Mouse (Mus musculus) natural killer cell, adult 2 months (primary cell): ENCODE measurements around the gene Cacna1c.

Experiments
- DNase-seq, 2 experiments: peaks; one replicate each; pipeline ENCODE4 v3.0.0; 2022; ENCODE audit warnings: low spot score in 2 of 2

Gene Cacna1c

GRCm38 (mm10) chr6:119196382-119197305 is at the start of gene Cacna1c:
Gene Cacna1c (minus strand): TSS chr6:119196418.
- DNase-seq: no peak

GRCm38 (mm10) chr6:119240871-119241705 is 44.9 kb upstream of the Cacna1c start:
- DNase-seq: no peak

- DNase-seq: no peak
These were observed 44.0 kb upstream of the Cacna1c start for GRCm38 (mm10) chr6:119240256-119240655.

- DNase-seq: no peak
These were observed 43.3 kb upstream of the Cacna1c start for GRCm38 (mm10) chr6:119239341-119240005.

GRCm38 (mm10) chr6:119237427-119237989 is 41.3 kb upstream of the Cacna1c start:
- no peak for DNase-seq

- no peak for DNase-seq
These were observed 40.0 kb upstream of the Cacna1c start, which contains the start of gene Cacna2d4 for GRCm38 (mm10) chr6:119236241-119236640. Gene Cacna2d4 (plus strand): TSS chr6:119236526.

- no peak for DNase-seq
These were observed 39.2 kb upstream of the Cacna1c start for GRCm38 (mm10) chr6:119235441-119235840.

- DNase-seq: no peak
These were observed 36.8 kb upstream of the Cacna1c start for GRCm38 (mm10) chr6:119233066-119233465.

- DNase-seq: no peak
These were observed 32.8 kb upstream of the Cacna1c start for GRCm38 (mm10) chr6:119228861-119229603.

- DNase-seq: no peak
These were observed 30.8 kb upstream of the Cacna1c start for GRCm38 (mm10) chr6:119227001-119227400.

GRCm38 (mm10) chr6:119225731-119226130 is 29.5 kb upstream of the Cacna1c start:
- no peak for DNase-seq

- no peak for DNase-seq
These were observed 29.0 kb upstream of the Cacna1c start for GRCm38 (mm10) chr6:119225226-119225625.

GRCm38 (mm10) chr6:119224451-119225195 is 28.4 kb upstream of the Cacna1c start:
- DNase-seq: no peak

- DNase-seq: peak; percentile 46 to 47
These were observed 24.1 kb upstream of the Cacna1c start for GRCm38 (mm10) chr6:119220297-119220696.

- no peak for DNase-seq
These were observed 23.1 kb upstream of the Cacna1c start for GRCm38 (mm10) chr6:119219237-119219870.

- no peak for DNase-seq
These were observed 22.4 kb upstream of the Cacna1c start for GRCm38 (mm10) chr6:119218591-119218990.

GRCm38 (mm10) chr6:119217661-119218060 is 21.4 kb upstream of the Cacna1c start:
- peak in 1 of 2 experiments; percentile 21 for DNase-seq

GRCm38 (mm10) chr6:119215040-119215613 is 18.9 kb upstream of the Cacna1c start:
- no peak for DNase-seq

GRCm38 (mm10) chr6:119214190-119214589 is 18.0 kb upstream of the Cacna1c start:
- DNase-seq: no peak
